Mouse (Mus musculus): ENCODE measurements around the gene Dpp3.
A peak's percentile ranks its signal among the peaks of the same experiment; 100 is the strongest.

Dpp3 gene

DNA sequence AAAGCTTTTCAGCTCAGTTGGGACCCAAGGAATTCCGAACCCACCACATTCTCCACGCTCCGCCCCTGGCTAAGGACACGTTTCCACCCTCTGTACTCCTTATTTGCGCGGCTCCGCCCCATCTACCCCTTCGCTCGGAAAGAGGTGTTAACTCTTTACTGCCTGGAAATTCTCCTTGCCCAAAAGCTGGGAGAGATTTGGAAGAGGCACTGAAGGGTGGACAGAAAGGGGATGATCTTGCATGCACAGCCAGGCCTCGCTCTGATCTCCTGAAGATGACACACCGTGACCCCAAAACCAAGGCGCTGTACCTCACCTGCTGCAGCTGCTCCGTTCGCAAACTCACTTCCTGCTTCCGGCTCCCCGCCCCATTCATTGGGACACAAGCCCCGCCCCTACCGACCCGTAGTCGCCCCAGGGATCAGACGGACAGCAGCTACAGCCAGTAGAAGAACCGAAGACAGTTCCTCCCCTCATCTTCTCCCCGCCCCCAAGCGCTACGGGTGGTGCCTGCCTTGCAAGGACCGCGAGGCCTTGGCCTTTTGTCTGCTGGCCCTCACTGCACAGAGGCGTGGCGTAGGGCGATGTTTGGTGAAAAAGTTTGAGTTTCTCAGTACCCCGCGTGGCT lies at the start of gene Dpp3:
TSS of gene Dpp3 (minus strand) at position 384 of the 628 bp plus-strand sequence.
- peak; percentile 98 to 100 for DNase-seq (ENCODE audit: low spot score in 2 of 2)

DNA sequence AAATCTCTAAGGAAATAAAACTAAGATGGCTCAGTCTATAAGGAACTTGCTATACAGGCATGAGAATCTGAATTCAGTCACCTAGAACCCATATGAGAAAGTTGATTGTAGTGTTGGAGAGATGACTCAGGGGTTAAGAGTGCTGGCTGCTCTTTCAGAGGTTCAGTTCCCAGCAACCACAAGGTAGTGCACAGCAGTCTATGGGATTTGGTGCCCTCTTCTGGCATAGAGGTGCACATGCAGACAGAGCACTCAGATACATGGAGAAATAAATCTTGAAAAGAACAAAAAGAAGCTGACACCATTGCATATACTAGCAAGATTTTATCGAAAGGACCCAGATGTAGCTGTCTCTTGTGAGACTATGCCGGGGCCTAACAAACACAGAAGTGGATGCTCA lies 40.1 kb upstream of the Dpp3 start:
- no peak for DNase-seq (ENCODE audit: low spot score in 2 of 2)

DNA sequence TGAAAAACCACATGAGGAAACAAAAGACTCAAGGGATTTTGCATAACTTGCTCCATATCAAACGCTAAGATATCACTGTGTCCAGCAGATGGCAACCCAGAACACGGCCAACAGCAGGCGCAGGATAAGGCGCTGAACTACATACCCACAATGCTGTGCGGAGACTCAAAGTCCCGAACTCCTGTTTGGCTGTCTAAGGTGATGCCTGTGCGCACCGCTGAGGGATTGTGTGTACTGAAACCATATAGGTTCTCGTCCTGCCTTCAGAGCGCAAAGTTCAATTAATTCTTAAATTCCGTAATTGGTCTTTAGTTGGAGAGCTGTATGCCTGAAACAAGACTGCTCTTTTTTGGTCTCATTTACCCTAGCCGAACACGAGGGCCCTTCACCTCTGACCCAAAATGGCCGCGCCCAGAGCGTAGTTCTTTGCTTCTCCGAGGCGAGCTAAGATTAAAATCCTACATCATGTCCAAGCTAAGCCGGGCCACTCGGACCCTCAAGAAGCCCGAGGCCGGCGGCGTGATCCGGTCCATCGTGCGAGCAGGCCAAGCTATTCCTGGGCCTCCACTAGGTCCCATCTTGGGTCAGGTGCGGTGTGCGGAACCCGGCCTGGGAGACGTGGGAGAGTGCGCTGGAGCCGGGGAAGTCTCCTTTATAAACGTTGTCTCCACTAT lies 34.0 kb upstream of the Dpp3 start, which contains the start of gene Mrpl11:
TSS of gene Mrpl11 (plus strand) at position 220 of the 674 bp plus-strand sequence.
- DNase-seq (ENCODE audit: low spot score in 2 of 2), result peak; percentile 77 to 82

DNA sequence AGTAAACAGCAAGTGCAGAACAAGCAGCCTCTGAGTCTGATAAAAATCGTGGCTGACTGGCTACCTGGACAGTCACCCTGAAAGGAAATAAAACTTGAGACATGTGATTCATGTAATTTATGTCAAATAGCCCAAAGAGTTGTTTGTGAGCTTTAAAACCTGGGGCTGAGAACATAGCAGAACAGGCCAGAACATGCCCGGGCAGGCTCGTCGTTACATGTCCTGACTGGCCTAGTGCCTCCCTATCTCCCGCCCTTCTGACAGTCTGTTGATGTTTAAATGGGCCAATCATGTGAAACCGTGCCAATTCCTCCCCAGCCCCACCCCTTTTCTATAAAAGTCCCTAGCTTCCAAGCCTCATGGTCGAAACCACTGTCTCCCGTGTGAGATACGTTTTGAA lies 20.6 kb upstream of the Dpp3 start:
- DNase-seq (ENCODE audit: low spot score in 2 of 2), result peak in 1 of 2 experiments; percentile 59

DNA sequence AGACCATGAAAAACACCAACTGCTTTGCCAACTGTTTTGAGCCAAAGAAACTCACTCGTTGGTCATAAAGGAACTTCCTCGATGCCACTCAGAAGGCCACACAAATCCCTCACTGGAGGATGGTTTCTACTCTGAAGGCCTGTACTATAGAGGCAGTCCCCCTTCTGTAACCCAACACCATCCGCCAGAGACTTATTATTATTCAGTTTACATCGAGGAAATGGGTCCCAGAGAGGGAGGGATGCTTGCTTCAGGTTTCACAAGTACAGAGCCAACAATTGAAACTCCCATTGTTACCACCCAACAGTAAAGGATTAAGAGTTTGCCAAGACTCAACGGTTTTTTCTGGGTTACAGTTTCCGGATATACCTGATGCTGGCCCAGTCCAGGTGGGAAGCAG lies 17.5 kb upstream of the Dpp3 start:
- DNase-seq (ENCODE audit: low spot score in 2 of 2), result no peak

DNA sequence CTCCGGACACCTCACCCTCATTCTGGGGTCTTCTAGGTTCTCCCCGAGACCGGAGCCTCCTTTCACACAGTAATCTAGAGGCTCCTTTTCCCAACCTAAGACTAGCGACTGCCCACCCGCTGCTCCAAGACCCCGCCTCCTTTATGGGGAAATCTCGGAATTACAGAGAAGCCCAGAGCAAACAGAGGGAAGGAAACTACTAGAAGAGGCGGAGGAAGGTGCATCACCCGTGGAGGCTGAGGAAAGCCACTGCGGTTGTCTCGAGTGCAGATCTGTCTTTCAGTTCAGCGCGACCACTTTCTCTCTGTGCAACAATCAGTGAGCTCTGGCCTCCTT lies 15.1 kb upstream of the Dpp3 start:
- no peak for DNase-seq (ENCODE audit: low spot score in 2 of 2)

DNA sequence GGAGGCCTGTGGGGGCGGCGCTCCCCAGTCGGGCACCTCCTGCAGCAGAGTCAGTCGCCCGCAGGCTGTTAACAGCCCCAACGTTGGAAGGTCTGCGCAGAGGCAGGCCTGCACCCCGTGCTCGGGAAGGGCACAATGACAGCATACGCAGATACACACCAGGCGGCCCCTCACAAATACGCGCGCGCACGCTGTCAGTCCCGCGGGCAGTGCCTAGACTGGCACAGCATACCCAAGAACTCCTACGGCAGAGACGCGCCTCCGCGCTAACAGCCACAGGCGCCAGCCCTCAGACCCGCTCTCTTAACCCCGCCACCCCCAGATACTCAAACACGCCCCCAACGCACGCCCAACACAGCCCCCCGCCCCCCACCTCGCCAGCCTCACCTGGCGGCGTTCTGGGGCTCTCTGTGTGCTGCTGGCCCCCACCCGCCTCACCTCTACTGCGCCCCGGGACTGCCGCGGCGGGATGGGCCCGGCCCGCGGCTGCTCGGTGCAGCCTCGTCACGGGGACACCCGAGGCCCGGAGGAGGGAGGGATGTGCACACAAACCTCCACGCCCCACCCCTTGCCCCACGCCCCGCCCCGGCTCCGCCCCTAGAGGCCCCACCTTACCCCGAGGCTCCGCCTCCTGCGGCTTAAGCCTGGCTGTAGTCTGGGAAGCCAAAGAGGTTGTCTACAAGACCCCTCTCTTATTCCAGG lies 14.6 kb upstream of the Dpp3 start, which contains the start of gene Peli3:
TSS of gene Peli3 (minus strand) at position 577 of the 702 bp plus-strand sequence.
- DNase-seq (ENCODE audit: low spot score in 2 of 2), result peak; percentile 74 to 87

DNA sequence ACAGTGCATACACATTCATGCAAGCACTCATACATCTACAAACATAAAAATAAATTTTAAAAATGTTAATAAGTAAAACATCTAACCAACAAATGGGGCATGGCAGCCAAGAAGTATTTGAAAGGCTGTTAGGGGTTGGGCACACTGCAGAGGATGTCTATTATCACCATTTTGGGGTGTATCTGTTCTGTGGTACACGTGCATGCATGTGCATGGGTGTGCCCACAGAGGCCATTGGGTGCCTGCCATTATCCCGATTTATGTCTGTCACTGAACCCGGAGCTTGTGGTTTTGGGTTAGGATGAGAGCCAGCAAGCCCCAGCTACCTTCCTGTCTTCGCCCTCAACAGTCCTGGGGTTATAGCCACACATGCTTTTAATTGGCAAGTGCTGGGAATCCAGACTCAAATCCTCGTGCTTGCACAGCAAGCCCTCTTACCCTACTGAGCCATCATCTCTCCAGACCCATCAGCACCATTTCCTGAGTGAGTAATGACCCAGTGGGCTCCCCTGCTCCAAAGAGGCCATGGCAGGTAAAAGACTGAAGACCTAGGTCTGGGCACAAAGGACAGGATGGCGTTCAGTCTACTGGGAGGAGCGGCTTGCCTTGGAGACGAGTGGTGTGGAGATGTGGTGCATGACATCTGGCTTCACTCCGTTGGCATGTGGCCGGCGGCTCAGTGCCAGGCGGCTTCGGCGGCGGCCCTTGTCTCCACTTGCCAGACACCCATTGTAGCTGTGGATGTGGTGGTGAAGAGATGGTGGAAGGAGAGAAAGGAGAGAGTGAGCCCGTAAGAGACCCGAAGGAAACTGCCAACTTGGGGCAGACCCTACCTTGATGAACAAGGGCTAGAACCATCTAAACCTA lies 9.6 kb upstream of the Dpp3 start:
- DNase-seq (ENCODE audit: low spot score in 2 of 2), result no peak

DNA sequence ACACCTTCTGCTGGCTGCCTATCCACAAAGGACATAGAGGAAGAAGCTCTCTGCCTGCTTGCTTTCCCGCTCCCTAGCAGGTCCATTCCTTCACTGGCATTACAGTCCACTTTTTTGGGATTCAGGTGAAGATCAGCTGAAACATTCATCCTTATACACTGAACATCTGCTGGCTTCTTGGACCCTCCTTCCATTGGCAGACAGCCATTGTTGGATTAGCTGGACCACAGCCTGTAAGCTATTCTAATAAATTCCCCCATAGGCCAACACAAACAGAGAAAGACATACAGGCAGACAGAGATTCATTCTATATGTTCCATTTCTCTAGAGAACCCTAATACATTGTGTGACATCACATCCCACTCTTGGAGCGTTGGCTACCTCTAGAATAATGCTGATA lies 8.8 kb upstream of the Dpp3 start:
- no peak for DNase-seq (ENCODE audit: low spot score in 2 of 2)

DNA sequence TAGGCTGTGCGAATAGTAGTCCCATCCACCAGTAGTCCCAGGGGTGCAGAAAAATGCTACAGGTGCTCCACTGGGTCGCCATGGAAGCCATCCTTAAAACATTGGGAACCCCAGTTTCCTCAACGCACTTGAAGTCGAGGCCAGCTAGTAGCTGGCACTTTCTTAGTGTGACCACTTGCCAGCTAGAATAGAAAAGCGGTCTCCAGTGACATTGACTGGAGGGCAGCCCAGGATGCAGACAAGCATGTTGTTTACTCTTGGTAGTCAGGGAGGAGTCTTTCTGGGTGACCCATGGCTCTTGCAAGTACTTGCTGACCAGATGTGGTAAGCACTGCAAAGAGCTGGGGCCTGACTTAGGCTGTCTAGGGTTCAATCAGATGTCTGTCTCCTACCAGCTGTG lies 694 bp upstream of the Dpp3 start:
- no peak for DNase-seq (ENCODE audit: low spot score in 2 of 2)

DNA sequence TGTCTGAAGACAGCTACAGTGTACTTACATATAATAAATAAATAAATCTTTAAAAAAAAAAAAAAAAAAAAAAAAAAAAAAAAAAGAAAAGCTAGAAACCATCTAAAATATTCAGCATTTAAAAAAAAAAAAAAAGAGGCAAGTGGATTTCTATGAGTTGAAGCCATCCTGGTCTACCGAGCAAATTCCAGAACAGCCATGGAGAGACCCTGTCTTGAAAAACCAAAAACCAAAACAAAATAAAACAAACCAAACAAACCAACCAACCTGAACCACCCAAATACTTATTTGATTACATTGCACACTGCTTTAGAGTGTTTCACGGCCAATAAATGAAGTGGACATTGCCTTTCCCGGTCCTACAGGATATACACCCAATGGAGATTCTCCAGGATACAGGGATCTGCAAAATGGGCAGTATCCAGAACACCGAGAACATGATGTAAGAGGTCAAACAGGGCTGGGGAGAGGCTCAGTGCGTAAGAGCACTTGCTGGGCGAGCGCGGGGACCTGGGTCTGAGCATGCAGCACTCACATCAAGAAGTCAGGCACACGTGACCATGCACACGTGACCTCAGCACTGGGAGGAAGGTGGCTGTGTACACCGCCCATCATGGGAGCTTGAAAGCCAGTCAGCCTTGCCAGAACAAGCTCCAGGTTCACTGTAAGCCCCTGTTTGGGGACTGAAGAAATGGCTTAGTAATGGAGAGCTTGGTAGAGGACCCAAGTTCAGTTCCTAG lies 2.8 kb downstream of the Dpp3 start:
- DNase-seq (ENCODE audit: low spot score in 2 of 2), result no peak

DNA sequence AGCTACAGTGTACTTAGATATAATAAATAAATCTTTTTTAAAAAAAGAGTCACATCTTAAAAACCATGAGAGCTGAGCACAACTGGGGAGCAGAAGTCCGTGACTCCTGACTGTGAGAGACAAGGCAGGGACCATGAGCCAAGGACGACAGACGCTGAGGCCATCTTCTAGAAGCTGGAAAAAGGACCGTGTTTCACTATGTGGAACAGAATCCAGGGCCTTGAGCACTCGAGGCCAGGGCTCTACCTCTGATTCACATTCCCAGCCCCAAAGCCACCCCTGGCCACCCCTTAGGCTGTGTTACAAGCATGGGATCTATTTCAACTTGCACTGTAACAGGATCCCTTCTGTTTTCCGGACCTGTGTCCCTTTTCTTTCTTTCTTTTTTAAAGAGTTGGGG lies 8.4 kb downstream of the Dpp3 start:
- no peak for DNase-seq (ENCODE audit: low spot score in 2 of 2)

DNA sequence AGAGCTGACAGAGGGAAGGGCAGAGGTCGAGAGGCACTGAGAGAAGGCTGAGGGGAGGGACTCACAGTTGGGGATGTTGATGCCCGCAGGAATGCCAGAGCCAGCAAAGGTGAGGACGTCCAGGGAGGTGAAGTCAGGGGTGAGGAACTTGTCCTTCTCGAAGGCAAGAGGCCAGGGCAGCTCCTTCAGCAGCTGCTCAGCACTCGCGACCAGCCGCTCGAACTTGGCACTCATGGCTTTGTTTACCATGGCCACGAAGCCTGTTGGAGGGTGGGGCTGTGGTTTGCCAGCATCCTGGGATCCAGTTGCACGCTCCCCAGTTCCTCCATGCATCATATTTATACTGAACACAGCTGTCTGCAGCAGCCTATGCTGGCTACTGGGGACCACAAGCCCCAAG lies 11.3 kb downstream of the Dpp3 start:
- DNase-seq (ENCODE audit: low spot score in 2 of 2), result no peak

DNA sequence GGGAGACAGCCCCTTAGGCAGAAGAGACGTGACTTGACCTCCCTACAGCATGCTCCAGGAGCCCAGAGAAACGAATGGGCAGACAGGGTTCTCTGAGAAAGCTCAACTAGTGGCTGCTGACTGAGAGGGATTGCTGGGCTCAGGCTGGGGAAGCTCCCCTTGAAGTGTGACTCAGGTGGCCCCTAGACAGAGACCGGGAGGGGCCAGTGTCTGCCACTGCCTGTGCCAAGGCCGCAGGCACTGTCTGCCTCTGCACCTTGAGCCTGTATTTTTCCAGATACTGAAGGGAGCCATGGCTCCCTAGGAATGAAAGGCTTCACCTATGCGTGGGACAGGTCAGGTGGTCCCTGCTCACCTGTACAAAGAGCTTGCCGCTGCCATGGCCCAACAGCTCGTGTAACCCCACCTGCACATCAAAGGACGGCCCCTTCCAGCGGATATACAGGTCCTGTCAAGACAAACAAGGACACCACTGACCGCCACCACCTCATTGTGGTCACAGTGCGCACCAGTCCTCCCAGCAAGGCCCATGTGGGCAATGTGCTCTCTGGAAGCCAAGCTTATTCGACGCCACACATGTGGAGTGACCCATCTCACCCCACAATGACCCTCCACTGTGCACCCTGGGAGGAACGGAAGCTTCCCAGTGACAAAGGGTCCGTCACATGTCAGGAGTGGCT lies 12.0 kb downstream of the Dpp3 start:
- no peak for DNase-seq (ENCODE audit: low spot score in 2 of 2)

DNA sequence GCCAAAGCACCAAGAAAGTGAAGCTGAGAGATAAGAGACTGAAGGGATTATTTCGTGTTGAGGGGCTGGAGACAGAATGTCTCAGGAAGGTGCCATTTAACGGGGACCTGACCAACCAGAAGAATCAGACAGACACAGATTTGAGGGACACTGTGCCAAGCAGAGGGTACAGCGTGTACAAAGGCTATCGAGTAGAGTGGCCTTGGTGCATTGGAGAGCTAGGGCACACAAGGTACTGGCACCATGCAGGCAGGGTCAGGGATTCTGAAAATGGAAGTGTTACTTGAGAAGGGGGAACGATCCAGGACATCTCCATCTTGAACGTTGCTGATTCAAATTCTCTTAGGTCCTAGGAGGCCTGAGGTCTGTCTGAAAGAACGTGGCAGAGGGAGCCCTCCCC lies 18.7 kb downstream of the Dpp3 start:
- DNase-seq (ENCODE audit: low spot score in 2 of 2), result no peak

DNA sequence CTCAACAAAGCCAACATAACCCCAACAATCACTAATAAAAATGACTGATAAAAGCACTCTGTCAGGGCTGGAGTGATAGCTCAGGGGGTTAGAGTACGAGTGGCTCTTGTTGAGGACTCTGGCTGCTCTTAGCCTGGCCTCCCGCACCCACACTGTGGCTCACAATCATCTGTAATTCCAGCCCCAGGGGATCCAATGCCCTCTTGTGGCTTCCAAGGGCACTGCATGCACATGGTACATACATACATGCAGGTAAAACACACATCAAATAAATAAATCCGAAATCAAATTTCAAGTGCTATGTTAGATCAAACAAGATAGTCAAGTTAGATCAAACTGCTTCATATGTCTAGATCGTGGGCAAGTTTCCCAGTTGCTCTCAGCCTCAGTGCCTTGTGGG lies 20.0 kb downstream of the Dpp3 start:
- DNase-seq (ENCODE audit: low spot score in 2 of 2), result no peak

DNA sequence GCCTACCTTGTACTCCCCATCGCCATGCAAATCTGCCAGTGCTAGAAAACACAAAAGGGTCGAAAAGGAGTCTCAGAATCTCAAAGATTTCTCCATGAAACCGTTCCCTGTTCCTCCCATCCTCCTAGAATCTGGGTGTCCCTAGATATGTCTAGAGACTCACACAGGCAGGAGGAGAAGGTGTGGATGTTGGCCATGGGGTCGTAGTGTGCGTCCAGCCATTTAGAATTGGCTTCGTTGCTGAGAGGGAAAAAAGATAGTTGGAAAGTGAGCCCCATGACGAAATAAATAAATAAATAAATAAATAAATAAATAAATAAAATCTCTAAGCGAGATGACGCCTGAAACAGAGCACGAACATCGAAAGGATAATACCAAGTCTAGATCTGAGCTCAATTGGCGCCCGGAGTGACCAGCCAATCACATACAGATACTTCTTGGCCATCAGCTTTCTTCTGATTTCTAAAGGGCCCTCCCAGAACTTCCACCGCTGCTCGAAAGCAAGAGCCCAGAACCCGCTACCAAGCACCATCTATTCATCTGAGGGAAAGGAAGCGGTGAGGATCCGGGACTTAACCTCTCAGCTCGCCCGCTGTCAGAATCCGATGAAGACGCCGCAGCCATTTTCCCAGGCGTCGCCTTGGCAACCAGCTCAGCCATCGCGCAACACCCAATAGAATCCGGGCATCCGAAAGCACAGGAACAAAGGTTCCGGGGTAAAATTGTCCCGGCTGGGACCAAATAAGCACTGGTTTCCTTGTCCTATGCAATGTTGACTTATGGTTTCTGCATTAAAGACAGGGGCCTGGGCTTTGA lies 21.9 kb downstream of the Dpp3 start, which contains the start of gene Bbs1:
TSS of gene Bbs1 (minus strand) at position 650 of the 816 bp plus-strand sequence.
- DNase-seq (ENCODE audit: low spot score in 2 of 2), result peak; percentile 68 to 86

DNA sequence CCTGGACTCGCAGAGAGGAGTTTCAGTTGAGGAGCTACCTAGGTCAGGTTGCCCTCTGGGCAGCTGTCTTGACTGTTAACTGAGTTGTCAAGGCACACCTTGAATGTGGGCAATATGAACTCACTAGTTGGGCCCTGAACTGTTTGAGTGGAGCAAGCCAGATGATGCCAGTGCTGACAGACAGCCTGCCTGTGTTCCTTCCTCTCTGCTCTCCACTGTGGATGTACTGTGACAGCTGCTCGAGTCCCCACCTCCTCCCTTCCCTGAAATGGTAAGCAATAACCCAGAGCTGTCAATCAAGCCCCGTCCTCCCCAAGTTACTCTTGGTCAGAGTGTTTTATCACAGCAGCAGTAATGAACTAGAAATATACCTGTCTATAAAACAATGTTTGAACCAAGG lies 28.2 kb downstream of the Dpp3 start:
- DNase-seq (ENCODE audit: low spot score in 2 of 2), result no peak

DNA sequence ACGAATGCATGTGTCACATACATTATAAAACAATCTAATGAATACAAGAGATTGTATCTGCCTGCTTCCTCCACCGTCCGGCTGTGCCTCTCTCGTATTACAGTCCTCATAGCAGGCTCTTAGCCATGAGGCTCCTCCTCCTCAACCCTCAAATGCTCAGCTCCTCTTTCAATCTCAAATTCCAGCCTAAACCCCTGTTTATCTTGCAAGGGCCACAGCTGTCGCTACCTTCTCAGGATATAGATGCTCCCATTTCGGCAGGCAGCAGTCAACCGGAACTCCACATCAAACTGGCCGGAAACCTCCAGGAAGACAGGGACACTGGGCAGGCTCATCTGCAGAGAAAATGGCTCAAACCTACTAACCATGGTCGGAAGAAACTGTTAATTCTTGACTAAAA lies 29.1 kb downstream of the Dpp3 start:
- no peak for DNase-seq (ENCODE audit: low spot score in 2 of 2)
